Mouse (Mus musculus) limb, embryonic 13.5 days (tissue): ENCODE results near the gene Ube2q2. TPM values are rescaled to one million over a fixed set of nuclear protein-coding genes. Genes with fewer than 3 reads are reported as not detected.
"Not testable (repeated sequence)": the region's sequence is repeated elsewhere in the genome, so short reads cannot be mapped to it uniquely, and the experiment has no call there.

ENCODE experiments used
- ATAC-seq: fragments of 200-750 bp; cut with Nextera tagmentation; 2 replicates; pipeline ENCODE4 v1.8.0; 2017; ENCODE audit warnings: low read depth, moderate number of reproducible peaks, moderate TSS enrichment; ENCODE audit not compliant: low FRiP score
- H3K27ac ChIP-seq: fragments of 300-500 bp; sonication (generic); 2 replicates; pipeline ENCODE4 v1.5.1; 2015; ENCODE audit warnings: inconsistent platforms, mild to moderate bottlenecking, moderate library complexity
- H3K27me3 ChIP-seq: fragments of 300-500 bp; sonication (generic); 2 replicates; pipeline ENCODE4 v1.6.1; 2015; ENCODE audit warnings: mild to moderate bottlenecking, inconsistent platforms
- H3K36me3 ChIP-seq: fragments of 300-500 bp; sonication (generic); 2 replicates; pipeline ENCODE4 v1.6.1; 2015; ENCODE audit warnings: inconsistent platforms, mild to moderate bottlenecking, moderate library complexity
- H3K4me1 ChIP-seq: fragments of 300-500 bp; sonication (generic); 2 replicates; pipeline ENCODE4 v1.6.1; 2015; ENCODE audit warnings: inconsistent platforms
- H3K4me2 ChIP-seq: fragments of 300-500 bp; sonication (generic); replicated peaks from 2 replicates; pipeline ENCODE4 v1.6.1; 2015; ENCODE audit warnings: inconsistent platforms, mild to moderate bottlenecking, moderate library complexity
- H3K4me3 ChIP-seq: fragments of 300-500 bp; sonication (generic); 2 replicates; pipeline ENCODE4 v1.5.1; 2015; ENCODE audit warnings: moderate library complexity, mild to moderate bottlenecking, inconsistent platforms
- H3K9ac ChIP-seq: fragments of 300-500 bp; sonication (generic); 2 replicates; pipeline ENCODE4 v1.6.1; 2015; ENCODE audit warnings: mild to moderate bottlenecking, inconsistent platforms
- H3K9me3 ChIP-seq: fragments of 300-500 bp; sonication (generic); 2 replicates; pipeline ENCODE4 v1.6.1; 2016; ENCODE audit warnings: inconsistent platforms
- WGBS: fragments of 180-500 bp; shearing (Covaris S2); methylation state at CpG from one replicate; pipeline ENCODE4 v1.1.7; 2015; 5-methylcytosine and 5-hydroxymethylcytosine counted together
- polyA plus RNA-seq: library from polyadenylated mRNA; unstranded; fragments of >200 nt; fragmentation: Nextera tagmentation; extraction: Ambion mirVana; gene quantifications from 2 replicates; pipeline ENCODE4 v1.2.1, GENCODE M21; 2015

Gene Ube2q2
- 39.0 and 39.3 TPM in 2 replicates for polyA plus RNA-seq

- H3K9ac ChIP-seq = peak within 1 kb of the TSS; percentile 92
- H3K27ac ChIP-seq = peak within 1 kb of the TSS; percentile 79
- H3K4me1 ChIP-seq = peaks cover 16% of the 10 kb centered on the region
- H3K4me2 ChIP-seq = peak within 1 kb of the TSS; percentile 77
- H3K36me3 ChIP-seq = no peaks in the 10 kb centered on the region
- H3K9me3 ChIP-seq = no peaks in the 10 kb centered on the region
- peak within 1 kb of the TSS; percentile 95 for H3K4me3 ChIP-seq
- peak; percentile 87 for ATAC-seq
- WGBS = under 1% methylated on average over 78 of the region's 81 CpGs
- no peaks in the 10 kb centered on the region for H3K27me3 ChIP-seq
Observed at GRCm38 (mm10) chr9:55148854-55149498, at the start of gene Ube2q2. Ube2q2 (plus strand) TSS chr9:55148854.

GRCm38 (mm10) chr9:55101117-55101516, 47.5 kb upstream of the Ube2q2 start:
- Histone ChIP-seq H3K9ac (no peak overlapping the region), H3K4me2 (no peak overlapping the region), H3K4me1 (no peaks in the 10 kb centered on the region), H3K27me3 (no peaks in the 10 kb centered on the region), H3K36me3 (no peaks in the 10 kb centered on the region), H3K4me3 (no peak overlapping the region), H3K27ac (no peak overlapping the region), H3K9me3 (no peaks in the 10 kb centered on the region; the same call in 1 of the 2 replicates)
- no peak for ATAC-seq
- 23% methylated on average over 3 of the region's 3 CpGs for WGBS

- WGBS = 88% methylated on average over 8 of the region's 8 CpGs
- no peak overlapping the region for H3K4me2 ChIP-seq
- ATAC-seq = no peak
- H3K4me1 ChIP-seq = no peaks in the 10 kb centered on the region
- no peaks in the 10 kb centered on the region; the same call in 1 of the 2 replicates for H3K9me3 ChIP-seq
- H3K9ac ChIP-seq = no peak overlapping the region
- no peaks in the 10 kb centered on the region for H3K27me3 ChIP-seq
- H3K27ac ChIP-seq = no peak overlapping the region
- no peak overlapping the region for H3K4me3 ChIP-seq
- no peaks in the 10 kb centered on the region for H3K36me3 ChIP-seq
Observed at GRCm38 (mm10) chr9:55102186-55102835, 46.3 kb upstream of the Ube2q2 start.

GRCm38 (mm10) chr9:55102931-55103630, 45.6 kb upstream of the Ube2q2 start:
- no peaks in the 10 kb centered on the region for H3K36me3 ChIP-seq
- H3K4me1 ChIP-seq = no peaks in the 10 kb centered on the region
- 91% methylated on average over 5 of the region's 5 CpGs for WGBS
- H3K9me3 ChIP-seq = no peaks in the 10 kb centered on the region; the same call in 1 of the 2 replicates
- H3K4me2 ChIP-seq = no peak overlapping the region
- no peaks in the 10 kb centered on the region for H3K27me3 ChIP-seq
- H3K9ac ChIP-seq = no peak overlapping the region
- no peak overlapping the region for H3K4me3 ChIP-seq
- no peak for ATAC-seq
- H3K27ac ChIP-seq = no peak overlapping the region

GRCm38 (mm10) chr9:55110059-55110834, 38.4 kb upstream of the Ube2q2 start:
- WGBS = 33% methylated on average over 16 of the region's 16 CpGs
- Histone ChIP-seq H3K4me1 (no peaks in the 10 kb centered on the region), H3K36me3 (no peaks in the 10 kb centered on the region), H3K27me3 (no peaks in the 10 kb centered on the region), H3K27ac (no peak overlapping the region), H3K4me2 (no peak overlapping the region), H3K9me3 (no peaks in the 10 kb centered on the region), H3K4me3 (no peak overlapping the region), H3K9ac (no peak overlapping the region)
- ATAC-seq = peak; percentile 89

GRCm38 (mm10) chr9:55110835-55111217, 37.8 kb upstream of the Ube2q2 start:
- H3K4me1 ChIP-seq, ATAC-seq, H3K27ac ChIP-seq, H3K9me3 ChIP-seq, H3K9ac ChIP-seq, H3K4me2 ChIP-seq, H3K36me3 ChIP-seq, H3K27me3 ChIP-seq, H3K4me3 ChIP-seq: not testable (repeated sequence)
- WGBS = 24% methylated on average over 3 of the region's 3 CpGs

- H3K9me3 ChIP-seq = no peaks in the 10 kb centered on the region
- H3K4me1 ChIP-seq = no peaks in the 10 kb centered on the region
- no peaks in the 10 kb centered on the region for H3K27me3 ChIP-seq
- no peak overlapping the region for H3K27ac ChIP-seq
- H3K4me2 ChIP-seq = no peak overlapping the region
- no peak for ATAC-seq
- no peak overlapping the region for H3K9ac ChIP-seq
- H3K36me3 ChIP-seq = no peaks in the 10 kb centered on the region
- 79% methylated on average over 1 of the region's 1 CpGs for WGBS
- no peak overlapping the region for H3K4me3 ChIP-seq
Observed at GRCm38 (mm10) chr9:55114752-55115151, 33.9 kb upstream of the Ube2q2 start.

- Histone ChIP-seq H3K4me3 (no peak overlapping the region), H3K36me3 (no peaks in the 10 kb centered on the region), H3K27ac (no peak overlapping the region), H3K4me1 (peaks cover 3% of the 10 kb centered on the region; the same call in 1 of the 2 replicates), H3K27me3 (no peaks in the 10 kb centered on the region), H3K9me3 (no peaks in the 10 kb centered on the region), H3K9ac (no peak overlapping the region), H3K4me2 (no peak overlapping the region)
- ATAC-seq = no peak
- 90% methylated on average over 5 of the region's 5 CpGs for WGBS
Observed at GRCm38 (mm10) chr9:55117293-55118055, 31.2 kb upstream of the Ube2q2 start.

GRCm38 (mm10) chr9:55122586-55122985, 26.1 kb upstream of the Ube2q2 start:
- no peaks in the 10 kb centered on the region for H3K36me3 ChIP-seq
- peaks cover 6% of the 10 kb centered on the region; the same call in 1 of the 2 replicates for H3K4me1 ChIP-seq
- 45% methylated on average over 3 of the region's 3 CpGs for WGBS
- H3K27ac ChIP-seq = no peak overlapping the region
- no peaks in the 10 kb centered on the region for H3K27me3 ChIP-seq
- no peak for ATAC-seq
- no peak overlapping the region for H3K4me3 ChIP-seq
- no peak overlapping the region for H3K9ac ChIP-seq
- no peaks in the 10 kb centered on the region for H3K9me3 ChIP-seq
- no peak overlapping the region for H3K4me2 ChIP-seq

GRCm38 (mm10) chr9:55125735-55126134, 22.9 kb upstream of the Ube2q2 start:
- H3K27ac ChIP-seq = no peak overlapping the region
- no peak overlapping the region for H3K4me2 ChIP-seq
- no peaks in the 10 kb centered on the region for H3K36me3 ChIP-seq
- no peak overlapping the region for H3K9ac ChIP-seq
- H3K27me3 ChIP-seq = no peaks in the 10 kb centered on the region
- ATAC-seq = no peak
- no peaks in the 10 kb centered on the region for H3K9me3 ChIP-seq
- WGBS = 83% methylated on average over 7 of the region's 7 CpGs
- H3K4me1 ChIP-seq = peaks cover 6% of the 10 kb centered on the region; the same call in 1 of the 2 replicates
- H3K4me3 ChIP-seq = no peak overlapping the region

GRCm38 (mm10) chr9:55126295-55126694, 22.4 kb upstream of the Ube2q2 start:
- Histone ChIP-seq H3K27ac (no peak overlapping the region), H3K36me3 (no peaks in the 10 kb centered on the region), H3K27me3 (no peaks in the 10 kb centered on the region), H3K4me1 (peaks cover 6% of the 10 kb centered on the region; the same call in 1 of the 2 replicates), H3K4me3 (no peak overlapping the region), H3K9ac (no peak overlapping the region), H3K9me3 (no peaks in the 10 kb centered on the region), H3K4me2 (no peak overlapping the region)
- WGBS = 94% methylated on average over 1 of the region's 1 CpGs
- ATAC-seq = no peak
